Mouse (Mus musculus) cortical plate, adult 2 months (tissue): ENCODE results near the gene Nfkb1.

ENCODE experiments used
- CTCF ChIP-seq: fragments of 200-500 bp; IDR thresholded peaks from 2 replicates; pipeline ENCODE4 v1.5.1; 2011; ENCODE audit warnings: mild to moderate bottlenecking, control low read depth, low read length; ENCODE audit not compliant: insufficient read depth; ENCODE audit errors: extremely low read depth
- POLR2A ChIP-seq: fragments of 200-500 bp; IDR thresholded peaks from 2 replicates; pipeline ENCODE4 v1.6.1; 2011; ENCODE audit warnings: mild to moderate bottlenecking, low read length, control low read depth; ENCODE audit not compliant: insufficient read depth; ENCODE audit errors: extremely low read depth

DNA sequence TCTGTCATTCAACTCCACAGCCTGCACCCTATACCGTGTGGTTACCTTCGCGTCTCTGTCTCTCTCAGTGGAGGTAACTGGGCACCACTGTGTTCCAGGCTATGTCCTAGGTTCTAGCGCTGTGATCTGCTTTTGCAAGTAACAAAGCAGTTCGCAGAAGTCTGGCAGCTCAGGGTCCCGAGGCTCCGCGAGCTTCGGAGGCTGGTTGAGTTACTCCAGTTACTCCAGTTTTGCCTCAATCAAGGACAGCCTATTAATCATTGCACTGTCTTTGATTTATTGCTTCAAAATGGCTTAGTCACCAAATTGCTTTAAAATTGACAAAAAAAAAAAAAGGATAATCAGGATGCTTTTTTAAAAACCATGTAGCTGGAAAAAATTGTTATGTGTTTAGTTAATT is 126.6 kb downstream of the Nfkb1 start:
- TF ChIP-seq CTCF = no peak
- TF ChIP-seq POLR2A = no peak
